Mouse (Mus musculus) CH12.LX (cell line): ENCODE measurements around the gene Elfn2. TPM values are rescaled to one million over a fixed set of nuclear protein-coding genes. Genes with fewer than 3 reads are reported as not detected.

Experiments used
- DNase-seq: peaks from one replicate; pipeline ENCODE4 v3.0.0-alpha.2; 2013; ENCODE audit errors: extremely low read depth
- H3K27ac ChIP-seq: 2 replicates; pipeline ENCODE4 v1.5.1; 2012; ENCODE audit warnings: low read depth, mild to moderate bottlenecking, control low read depth, moderate library complexity; ENCODE audit not compliant: insufficient read depth
- H3K27me3 ChIP-seq: replicated peaks from 2 replicates; pipeline ENCODE3; 2012; ENCODE audit warnings: inconsistent platforms
- H3K36me3 ChIP-seq, 2 experiments: replicated peaks in 1 of 2; 2 replicates each; pipeline versions ENCODE3 to v1.6.1; 2012; ENCODE audit warnings: inconsistent platforms in 1 of 2, low read length in 1 of 2, mild to moderate bottlenecking in 1 of 2, mixed read lengths in 1 of 2, moderate library complexity in 1 of 2; ENCODE audit not compliant: control insufficient read depth in 1 of 2, insufficient read depth in 1 of 2
- H3K4me1 ChIP-seq, 2 experiments: 2 replicates each; pipeline ENCODE4 v1.6.1; 2012; ENCODE audit warnings: inconsistent platforms in 1 of 2, moderate library complexity in 1 of 2; ENCODE audit not compliant: insufficient read depth in 2 of 2, control insufficient read depth in 1 of 2
- H3K4me2 ChIP-seq: 2 replicates; pipeline ENCODE4 v1.6.1; 2012; ENCODE audit warnings: low read depth, mild to moderate bottlenecking, control low read depth; ENCODE audit not compliant: poor library complexity, insufficient read depth, severe bottlenecking
- H3K4me3 ChIP-seq, 3 experiments: fragments of 150-350 bp in 1 of 3; sonication (generic) in 1 of 3; replicated peaks in 1 of 3; 2 replicates each; pipeline versions ENCODE3 to v1.5.1; 2011 to 2012; ENCODE audit warnings: low read depth in 2 of 3, low read length in 2 of 3, mild to moderate bottlenecking in 2 of 3, moderate library complexity in 2 of 3, control low read depth in 1 of 3, improper control_type of control experiment in 1 of 3, inconsistent platforms in 1 of 3, mixed read lengths in 1 of 3; ENCODE audit not compliant: poor library complexity in 1 of 3
- H3K79me2 ChIP-seq: replicated peaks from 2 replicates; pipeline ENCODE4 v1.6.1; 2012; ENCODE audit warnings: mild to moderate bottlenecking, moderate library complexity; ENCODE audit not compliant: control insufficient read depth, poor library complexity, insufficient read depth, severe bottlenecking; ENCODE audit errors: extremely low read depth
- H3K9ac ChIP-seq: 2 replicates; pipeline ENCODE4 v1.6.1; 2012; ENCODE audit warnings: low read depth, mild to moderate bottlenecking, control low read depth, moderate library complexity; ENCODE audit not compliant: insufficient read depth
- H3K9me3 ChIP-seq: replicated peaks from 2 replicates; pipeline ENCODE3; 2012; ENCODE audit warnings: low read length, inconsistent platforms, mixed read lengths
- CHD1 ChIP-seq: IDR thresholded peaks from 2 replicates; pipeline ENCODE4 v1.6.1; 2012; ENCODE audit warnings: low read depth, low read length, improper control_type of control experiment, inconsistent platforms
- CTCF ChIP-seq, 2 experiments: IDR thresholded peaks in 1 of 2; conservative IDR thresholded peaks in 1 of 2; 2 replicates each; pipeline ENCODE4 v1.5.1; 2011 to 2012; ENCODE audit warnings: low read depth in 2 of 2, low read length in 2 of 2, improper control_type of control experiment in 1 of 2, inconsistent platforms in 1 of 2, mild to moderate bottlenecking in 1 of 2, moderate library complexity in 1 of 2
- ELF1 ChIP-seq: IDR thresholded peaks from 2 replicates; pipeline ENCODE4 v1.6.1; 2014; ENCODE audit warnings: low read depth, mild to moderate bottlenecking, inconsistent platforms, low read length, improper control_type of control experiment
- GABPA ChIP-seq: IDR thresholded peaks from 2 replicates; pipeline ENCODE4 v1.6.1; 2012; ENCODE audit warnings: low read depth, low read length, improper control_type of control experiment, inconsistent platforms; ENCODE audit not compliant: insufficient replicate concordance
- JUN ChIP-seq: IDR thresholded peaks from 2 replicates; pipeline ENCODE4 v1.6.1; 2011; ENCODE audit warnings: low read depth, mild to moderate bottlenecking, low read length, improper control_type of control experiment, moderate library complexity; ENCODE audit not compliant: insufficient read depth
- JUND ChIP-seq: conservative IDR thresholded peaks from 2 replicates; pipeline ENCODE4 v1.6.1; 2011; ENCODE audit warnings: low read depth, low read length, improper control_type of control experiment
- MAX ChIP-seq: IDR thresholded peaks from 2 replicates; pipeline ENCODE4 v1.6.1; 2011; ENCODE audit warnings: low read length, improper control_type of control experiment
- MXI1 ChIP-seq: IDR thresholded peaks from 2 replicates; pipeline ENCODE4 v1.6.1; 2011; ENCODE audit warnings: mild to moderate bottlenecking, low read depth, low read length, improper control_type of control experiment
- MYC ChIP-seq: IDR thresholded peaks from 2 replicates; pipeline ENCODE4 v1.6.1; 2011; ENCODE audit warnings: low read depth, mild to moderate bottlenecking, improper control_type of control experiment, low read length
- NRF1 ChIP-seq: IDR thresholded peaks from 2 replicates; pipeline ENCODE4 v1.6.1; 2014; ENCODE audit warnings: low read depth, mild to moderate bottlenecking, inconsistent platforms, low read length, improper control_type of control experiment, moderate library complexity
- POLR2AphosphoS2 ChIP-seq: IDR thresholded peaks from 2 replicates; pipeline ENCODE4 v1.6.1; 2011; ENCODE audit warnings: low read depth, low read length, improper control_type of control experiment
- RAD21 ChIP-seq: IDR thresholded peaks from 2 replicates; pipeline ENCODE4 v1.6.1; 2011; ENCODE audit warnings: low read depth, mild to moderate bottlenecking, low read length, improper control_type of control experiment, moderate library complexity
- RCOR1 ChIP-seq: conservative IDR thresholded peaks from 2 replicates; pipeline ENCODE4 v1.6.1; 2012; ENCODE audit warnings: low read depth, mild to moderate bottlenecking, inconsistent platforms, low read length, improper control_type of control experiment
- SIN3A ChIP-seq: IDR thresholded peaks from 2 replicates; pipeline ENCODE4 v1.6.1; 2012; ENCODE audit warnings: low read length, improper control_type of control experiment, inconsistent platforms
- SMC3 ChIP-seq: IDR thresholded peaks from 2 replicates; pipeline ENCODE4 v1.6.1; 2011; ENCODE audit warnings: low read depth, low read length, improper control_type of control experiment
- TBP ChIP-seq: conservative IDR thresholded peaks from 2 replicates; pipeline ENCODE4 v1.6.1; 2011; ENCODE audit warnings: low read depth, low read length, improper control_type of control experiment
- TCF12 ChIP-seq: IDR thresholded peaks from 2 replicates; pipeline ENCODE4 v1.6.1; 2014; ENCODE audit warnings: low read depth, mild to moderate bottlenecking, inconsistent platforms, low read length, improper control_type of control experiment
- UBTF ChIP-seq: IDR thresholded peaks from 2 replicates; pipeline ENCODE4 v1.6.1; 2012; ENCODE audit warnings: low read depth, mild to moderate bottlenecking, inconsistent platforms, low read length, improper control_type of control experiment, moderate library complexity
- USF2 ChIP-seq: conservative IDR thresholded peaks from 2 replicates; pipeline ENCODE4 v1.6.1; 2011; ENCODE audit warnings: low read depth, low read length, improper control_type of control experiment
- ZKSCAN1 ChIP-seq: IDR thresholded peaks from 2 replicates; pipeline ENCODE4 v1.6.1; 2012; ENCODE audit warnings: low read depth, inconsistent platforms, low read length, improper control_type of control experiment, borderline replicate concordance
- dilution Hi-C: fragments of 300-500 bp; cut with MboI; formaldehyde crosslinking; loops from 2 replicates; pipeline ENCODE4 v1.14.3; 2020; ENCODE audit warnings: low sequenced_read_pairs; ENCODE audit not compliant: extremely low pct_unique_long_range_greater_than_20kb, extremely low pct_ligation_motif_present
- in situ Hi-C: fragments of 300-500 bp; cut with MboI; formaldehyde crosslinking; loops from 3 replicates; pipeline ENCODE4 v1.14.3; 2019; ENCODE audit warnings: low sequenced_read_pairs, low pct_ligation_motif_present, low pct_unique_long_range_greater_than_20kb, mixed read lengths
- polyA plus RNA-seq: library from polyadenylated mRNA; unstranded; fragments of >175 nt; gene quantifications from 2 replicates; pipeline ENCODE4 v1.2.1, GENCODE M21; 2012; ENCODE audit warnings: low read depth; ENCODE audit not compliant: insufficient read length
- total RNA-seq, 2 experiments: library from RNA; depleted of rRNA; stranded (reverse); fragments of 300-350 nt in 1 of 2; fragments of >200 nt in 1 of 2; gene quantifications; 2 replicates each; pipeline ENCODE4 v1.2.3; 2012 to 2014

The Elfn2 gene
- total and polyA plus RNA-seq, 3 experiments: 0.06 TPM; not detected in 2

DNA sequence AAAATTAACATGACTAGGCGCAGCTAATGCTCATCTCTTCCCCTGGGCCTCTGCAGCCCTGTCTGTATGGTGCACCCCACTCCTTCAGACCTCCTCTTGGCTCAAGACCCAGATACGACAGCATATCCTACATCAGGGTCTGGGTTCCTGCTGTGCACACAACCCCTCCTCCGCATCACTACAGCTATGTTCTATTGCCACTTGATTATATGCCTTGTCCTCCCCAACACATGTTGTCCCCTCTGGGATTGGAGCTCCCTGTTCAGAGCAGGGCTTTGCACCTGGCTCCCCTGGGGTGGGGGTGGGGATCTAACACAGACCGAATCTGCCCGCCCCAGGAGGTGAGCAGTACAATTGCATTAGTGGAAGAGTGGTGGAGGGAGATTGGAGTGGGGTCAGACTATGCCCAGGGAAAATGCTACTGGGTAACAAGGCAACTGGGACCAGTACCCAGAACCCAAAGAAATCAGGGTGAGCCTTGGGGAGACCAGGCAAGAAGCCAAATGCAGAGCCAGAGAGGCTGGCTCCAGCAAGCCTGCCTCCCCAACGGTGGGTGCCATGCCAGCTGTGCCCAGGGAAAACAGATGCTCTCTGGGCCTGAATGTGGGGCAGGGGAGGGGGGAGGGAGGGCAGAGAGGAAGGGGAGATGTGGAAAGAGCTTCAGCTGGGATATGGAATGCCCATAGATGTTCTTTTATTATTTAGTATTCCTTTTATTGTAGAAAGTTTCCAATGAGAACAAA lies 32.2 kb upstream of the Elfn2 start:
- dilution Hi-C loops: no loop called here
- H3K4me3 ChIP-seq: no peak overlapping the region
- H3K9ac ChIP-seq: no peak overlapping the region
- no peak for DNase-seq
- in situ Hi-C loops: no loop called here
- no peak overlapping the region for H3K27ac ChIP-seq
- H3K4me1 ChIP-seq: peaks cover 8 to 58% of the 10 kb centered on the region in 2 experiments; a peak in 3 of 4 replicates
- no peak for TF ChIP-seq POLR2AphosphoS2
- TF ChIP-seq USF2: no peak
- TF ChIP-seq MYC: no peak
- no peak for TF ChIP-seq ELF1
- TF ChIP-seq UBTF: no peak
- no peak for TF ChIP-seq SMC3
- TF ChIP-seq ZKSCAN1: no peak
- TF ChIP-seq GABPA: no peak
- no peak for TF ChIP-seq NRF1
- no peak for TF ChIP-seq TCF12
- no peak for TF ChIP-seq RCOR1
- TF ChIP-seq JUND: no peak
- TF ChIP-seq CTCF (conservative IDR thresholded peaks at IDR 0.05 in 1 of 2, IDR thresholded peaks at IDR 0.05 in 1 of 2; ENCODE audit: low read depth in 2 of 2, low read length in 2 of 2): no peak
- TF ChIP-seq CHD1: no peak
- no peak for TF ChIP-seq SIN3A
- no peak for TF ChIP-seq MXI1
- TF ChIP-seq JUN: no peak
- TF ChIP-seq MAX: no peak
- no peaks in the 10 kb centered on the region for H3K9me3 ChIP-seq
- no peaks in the 10 kb centered on the region for H3K27me3 ChIP-seq
- H3K36me3 ChIP-seq: peaks cover 3 to 78% of the 10 kb centered on the region in 2 experiments
- no peaks in the 10 kb centered on the region for H3K79me2 ChIP-seq
- no peak overlapping the region for H3K4me2 ChIP-seq

DNA sequence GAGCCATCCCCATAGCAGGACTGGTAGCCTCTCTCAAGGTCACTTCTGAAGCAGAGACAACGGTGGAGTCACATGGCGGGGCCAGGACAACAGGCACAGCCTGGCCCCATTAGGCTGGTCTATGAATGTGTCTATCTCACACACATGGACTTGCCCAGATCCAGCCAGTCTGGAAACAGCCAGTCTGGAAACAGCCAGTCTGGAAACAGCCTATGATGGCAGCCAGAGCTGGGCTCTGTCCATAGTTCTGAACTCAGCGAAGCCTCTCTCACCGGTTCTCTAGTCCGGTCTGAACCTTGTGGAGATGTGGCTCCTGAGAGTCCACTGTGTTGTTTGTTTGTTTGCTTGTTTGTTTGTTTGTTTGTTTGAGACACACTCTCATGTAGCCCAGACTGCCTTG lies 31.3 kb upstream of the Elfn2 start:
- in situ Hi-C loops: loop anchor here (10.0 to 25.0 kb wide), 2 partner anchors 125 to 313 kb away; partner anchors contain the start of gene Kctd17
- dilution Hi-C loops: loop anchor here (25.0 kb wide), 1 partner anchor 87 kb away; the partner anchor contains the start of gene Cdc42ep1

More for the DNA sequence above, 31.3 kb upstream of the Elfn2 start:
- H3K9ac ChIP-seq: no peak overlapping the region
- no peaks in the 10 kb centered on the region for H3K9me3 ChIP-seq
- peaks cover 0 to 68% of the 10 kb centered on the region in 2 experiments for H3K36me3 ChIP-seq
- TF ChIP-seq MAX: no peak
- no peak for TF ChIP-seq TBP
- no peak for TF ChIP-seq RCOR1
- no peak for TF ChIP-seq RAD21
- H3K79me2 ChIP-seq: no peaks in the 10 kb centered on the region
- no peak for DNase-seq
- H3K27me3 ChIP-seq: no peaks in the 10 kb centered on the region
- peaks cover 8 to 49% of the 10 kb centered on the region in 2 experiments; a peak in 3 of 4 replicates for H3K4me1 ChIP-seq
- H3K4me3 ChIP-seq: no peak overlapping the region
- no peak overlapping the region for H3K27ac ChIP-seq
- no peak overlapping the region for H3K4me2 ChIP-seq
